Mouse (Mus musculus): ENCODE data around the gene Rbak. TPM values are rescaled to one million over a fixed set of nuclear protein-coding genes. Genes with fewer than 3 reads are reported as not detected.

The Rbak gene
- total and polyA plus RNA-seq, 3 experiments, result 3.0 to 26.6 (median 19.8) TPM

- ATAC-seq (ENCODE audit: extremely low read depth, insufficient number of reproducible peaks, low FRiP score, poor library complexity, severe bottlenecking) (no peak), DNase-seq (ENCODE audit: low spot score) (no peak)
- peaks cover 69% of the 10 kb centered on the region for H3K27me3 ChIP-seq (ENCODE audit: insufficient read depth, low read length)
- no peak overlapping the region for H3K4me3 ChIP-seq (ENCODE audit: low read depth, low read length)
- TF ChIP-seq CTCF (IDR thresholded peaks at IDR 0.05; ENCODE audit: low read depth, low read length) (no peak), GATA2 (IDR thresholded peaks at IDR 0.05; ENCODE audit: borderline replicate concordance, low read depth, low read length) (no peak), GATA1 (IDR thresholded peaks at IDR 0.05; ENCODE audit: borderline replicate concordance, low read length) (no peak), TAL1 (conservative IDR thresholded peaks at IDR 0.05; ENCODE audit: low read depth, low read length) (no peak), POLR2AphosphoS5 (IDR thresholded peaks at IDR 0.05; ENCODE audit: insufficient replicate concordance, low read depth, low read length) (no peak)
- H3K4me1 ChIP-seq (ENCODE audit: insufficient read depth, low read depth, low read length), result peaks cover 3% of the 10 kb centered on the region; the same call in 1 of the 2 replicates
- H3K36me3 ChIP-seq (replicated peaks), result no peaks in the 10 kb centered on the region
- H3K9me3 ChIP-seq (replicated peaks), result no peaks in the 10 kb centered on the region
Observed at GRCm38 (mm10) chr5:143124805-143125378, 55.7 kb downstream of the Rbak start.

- Histone ChIP-seq H3K4me3 (ENCODE audit: low read depth, low read length) (no peak overlapping the region), H3K36me3 (replicated peaks) (no peaks in the 10 kb centered on the region), H3K4me1 (ENCODE audit: insufficient read depth, low read depth, low read length) (peaks cover 3% of the 10 kb centered on the region; the same call in 1 of the 2 replicates), H3K27me3 (ENCODE audit: insufficient read depth, low read length) (peaks cover 54% of the 10 kb centered on the region), H3K9me3 (replicated peaks) (peaks cover under 1% of the 10 kb centered on the region)
- no peak for ATAC-seq (ENCODE audit: extremely low read depth, insufficient number of reproducible peaks, low FRiP score, poor library complexity, severe bottlenecking)
- DNase-seq (ENCODE audit: low spot score), result no peak
- TF ChIP-seq GATA2 (IDR thresholded peaks at IDR 0.05; ENCODE audit: borderline replicate concordance, low read depth, low read length), result no peak
- TF ChIP-seq TAL1 (conservative IDR thresholded peaks at IDR 0.05; ENCODE audit: low read depth, low read length), result no peak
- no peak for TF ChIP-seq CTCF (IDR thresholded peaks at IDR 0.05; ENCODE audit: low read depth, low read length)
- no peak for TF ChIP-seq GATA1 (IDR thresholded peaks at IDR 0.05; ENCODE audit: borderline replicate concordance, low read length)
- TF ChIP-seq POLR2AphosphoS5 (IDR thresholded peaks at IDR 0.05; ENCODE audit: insufficient replicate concordance, low read depth, low read length), result no peak
Observed at GRCm38 (mm10) chr5:143122673-143123072, 57.9 kb downstream of the Rbak start.

Other genes with a start within 250 kb of the Rbak start
- gene Fscn1, start 220.4 kb downstream of the Rbak start, total RNA-seq (2014; fragmentation: Nextera tagmentation), result not detected in 2 replicates
- 0.99 TPM in 1 of 2 replicates, not detected in the other for gene Fscn1, start 220.4 kb downstream of the Rbak start, total RNA-seq (2017)
- 0.06 TPM in 1 of 2 replicates, not detected in the other for gene Fscn1, start 220.4 kb downstream of the Rbak start, polyA plus RNA-seq (2012)
- gene Rnf216, start 67.8 kb downstream of the Rbak start, total RNA-seq (2014; fragmentation: Nextera tagmentation), result 87.4 and 89.5 TPM in 2 replicates
- gene Rnf216, start 67.8 kb downstream of the Rbak start, total RNA-seq (2017), result 41.9 and 54.9 TPM in 2 replicates
- 35.3 and 35.5 TPM in 2 replicates for gene Rnf216, start 67.8 kb downstream of the Rbak start, polyA plus RNA-seq (2012)
- 0.23 TPM in 1 of 2 replicates, not detected in the other for gene Olfr718-ps1, start 33.2 kb downstream of the Rbak start, total RNA-seq (2014; fragmentation: Nextera tagmentation)
- gene Olfr718-ps1, start 33.2 kb downstream of the Rbak start, total RNA-seq (2017), result 0.12 and 0.16 TPM in 2 replicates
- not detected in 2 replicates for gene Olfr718-ps1, start 33.2 kb downstream of the Rbak start, polyA plus RNA-seq (2012)
- gene Spdye4b, start 242 bp upstream of the Rbak start, total RNA-seq (2014; fragmentation: Nextera tagmentation), result 0.53 TPM in 1 of 2 replicates, not detected in the other
- gene Spdye4b, start 242 bp upstream of the Rbak start, total RNA-seq (2017), result 0.05 and 0.17 TPM in 2 replicates
- gene Spdye4b, start 242 bp upstream of the Rbak start, polyA plus RNA-seq (2012), result not detected in 2 replicates
- not detected in 2 replicates for gene Spdye4a, start 46.1 kb upstream of the Rbak start, total RNA-seq (2014; fragmentation: Nextera tagmentation)
- not detected in 2 replicates for gene Spdye4a, start 46.1 kb upstream of the Rbak start, total RNA-seq (2017)
- gene Spdye4a, start 46.1 kb upstream of the Rbak start, polyA plus RNA-seq (2012), result not detected in 2 replicates
- 16.7 and 21.4 TPM in 2 replicates for gene Zfp12, start 54.4 kb upstream of the Rbak start, total RNA-seq (2014; fragmentation: Nextera tagmentation)
- gene Zfp12, start 54.4 kb upstream of the Rbak start, total RNA-seq (2017), result 22.1 and 22.3 TPM in 2 replicates
- 3.9 and 4.2 TPM in 2 replicates for gene Zfp12, start 54.4 kb upstream of the Rbak start, polyA plus RNA-seq (2012)
- gene Zfp316, start 89.2 kb upstream of the Rbak start, total RNA-seq (2014; fragmentation: Nextera tagmentation), result 2.4 and 3.6 TPM in 2 replicates
- gene Zfp316, start 89.2 kb upstream of the Rbak start, total RNA-seq (2017), result 3.4 and 3.7 TPM in 2 replicates
- 8.2 and 9.6 TPM in 2 replicates for gene Zfp316, start 89.2 kb upstream of the Rbak start, polyA plus RNA-seq (2012)
- 0.63 TPM in 1 of 2 replicates, not detected in the other for gene Zfp853, start 112.8 kb upstream of the Rbak start, total RNA-seq (2014; fragmentation: Nextera tagmentation)
- gene Zfp853, start 112.8 kb upstream of the Rbak start, total RNA-seq (2017), result 0.06 and 0.11 TPM in 2 replicates
- gene Zfp853, start 112.8 kb upstream of the Rbak start, polyA plus RNA-seq (2012), result 0.03 and 0.10 TPM in 2 replicates
- gene E130309D02Rik, start 134.6 kb upstream of the Rbak start, total RNA-seq (2014; fragmentation: Nextera tagmentation), result 75.0 and 91.2 TPM in 2 replicates
- 18.0 and 19.4 TPM in 2 replicates for gene E130309D02Rik, start 134.6 kb upstream of the Rbak start, total RNA-seq (2017)
- 134 and 163 TPM in 2 replicates for gene E130309D02Rik, start 134.6 kb upstream of the Rbak start, polyA plus RNA-seq (2012)
- gene Zdhhc4, start 148.5 kb upstream of the Rbak start, total RNA-seq (2014; fragmentation: Nextera tagmentation), result 53.5 and 75.9 TPM in 2 replicates
- gene Zdhhc4, start 148.5 kb upstream of the Rbak start, total RNA-seq (2017), result 45.6 and 45.8 TPM in 2 replicates
- gene Zdhhc4, start 148.5 kb upstream of the Rbak start, polyA plus RNA-seq (2012), result 47.5 and 68.7 TPM in 2 replicates
- not detected in 2 replicates for gene Grid2ip, start 176.6 kb upstream of the Rbak start, total RNA-seq (2014; fragmentation: Nextera tagmentation)
- 0.05 TPM in 1 of 2 replicates, not detected in the other for gene Grid2ip, start 176.6 kb upstream of the Rbak start, total RNA-seq (2017)
- 0.02 TPM in 1 of 2 replicates, not detected in the other for gene Grid2ip, start 176.6 kb upstream of the Rbak start, polyA plus RNA-seq (2012)
- gene Kdelr2, start 223.1 kb upstream of the Rbak start, total RNA-seq (2014; fragmentation: Nextera tagmentation), result 55.7 and 59.7 TPM in 2 replicates
- gene Kdelr2, start 223.1 kb upstream of the Rbak start, total RNA-seq (2017), result 75.3 and 95.5 TPM in 2 replicates
- 43.7 and 44.6 TPM in 2 replicates for gene Kdelr2, start 223.1 kb upstream of the Rbak start, polyA plus RNA-seq (2012)

Measured in G1E (cell line).